Mouse (Mus musculus) spleen, adult 2 months (tissue): Measurements from ENCODE around the gene Gpr161.

Source experiments
- CTCF ChIP-seq: fragments of 200-500 bp; IDR thresholded peaks from 2 replicates; pipeline ENCODE4 v1.5.1; 2011; ENCODE audit warnings: mild to moderate bottlenecking, inconsistent platforms; ENCODE audit not compliant: insufficient read depth, insufficient read length, insufficient replicate concordance; ENCODE audit errors: extremely low read depth
- POLR2A ChIP-seq: fragments of 200-500 bp; IDR thresholded peaks from 2 replicates; pipeline ENCODE4 v1.6.1; 2011; ENCODE audit warnings: low read depth, low read length, inconsistent platforms

DNA sequence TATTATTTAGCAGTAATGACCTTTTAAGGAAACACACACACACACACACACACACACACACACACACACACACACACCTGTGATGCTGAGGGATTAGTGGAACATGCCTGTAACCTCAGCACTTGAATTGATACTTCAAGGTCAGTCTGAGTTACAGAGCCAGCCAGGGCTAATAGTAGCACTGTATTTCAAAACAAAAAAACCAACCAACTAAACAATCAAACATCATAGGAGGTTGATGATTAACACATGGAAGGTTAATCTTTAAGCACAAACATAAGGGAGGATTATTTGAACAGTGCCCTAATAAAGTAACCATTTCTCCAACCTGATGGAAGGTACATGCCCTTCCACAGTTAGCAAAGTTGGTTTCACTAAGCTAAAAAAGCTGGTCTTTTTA is 53.0 kb downstream of the Gpr161 start:
- TF ChIP-seq CTCF = no peak
- TF ChIP-seq POLR2A = no peak
